Mouse (Mus musculus) CH12.LX (cell line): ENCODE measurements around the gene Rims4. TPM values are rescaled to one million over a fixed set of nuclear protein-coding genes. Genes with fewer than 3 reads are reported as not detected.

Source experiments
- DNase-seq: peaks from one replicate; pipeline ENCODE4 v3.0.0-alpha.2; 2013; ENCODE audit errors: extremely low read depth
- H3K27ac ChIP-seq: 2 replicates; pipeline ENCODE4 v1.5.1; 2012; ENCODE audit warnings: low read depth, mild to moderate bottlenecking, control low read depth, moderate library complexity; ENCODE audit not compliant: insufficient read depth
- H3K27me3 ChIP-seq: replicated peaks from 2 replicates; pipeline ENCODE3; 2012; ENCODE audit warnings: inconsistent platforms
- H3K36me3 ChIP-seq, 2 experiments: replicated peaks in 1 of 2; 2 replicates each; pipeline versions ENCODE3 to v1.6.1; 2012; ENCODE audit warnings: inconsistent platforms in 1 of 2, low read length in 1 of 2, mild to moderate bottlenecking in 1 of 2, mixed read lengths in 1 of 2, moderate library complexity in 1 of 2; ENCODE audit not compliant: control insufficient read depth in 1 of 2, insufficient read depth in 1 of 2
- H3K4me1 ChIP-seq, 2 experiments: 2 replicates each; pipeline ENCODE4 v1.6.1; 2012; ENCODE audit warnings: inconsistent platforms in 1 of 2, moderate library complexity in 1 of 2; ENCODE audit not compliant: insufficient read depth in 2 of 2, control insufficient read depth in 1 of 2
- H3K4me2 ChIP-seq: 2 replicates; pipeline ENCODE4 v1.6.1; 2012; ENCODE audit warnings: low read depth, mild to moderate bottlenecking, control low read depth; ENCODE audit not compliant: poor library complexity, insufficient read depth, severe bottlenecking
- H3K4me3 ChIP-seq, 3 experiments: fragments of 150-350 bp in 1 of 3; sonication (generic) in 1 of 3; replicated peaks in 1 of 3; 2 replicates each; pipeline versions ENCODE3 to v1.5.1; 2011 to 2012; ENCODE audit warnings: low read depth in 2 of 3, low read length in 2 of 3, mild to moderate bottlenecking in 2 of 3, moderate library complexity in 2 of 3, control low read depth in 1 of 3, improper control_type of control experiment in 1 of 3, inconsistent platforms in 1 of 3, mixed read lengths in 1 of 3; ENCODE audit not compliant: poor library complexity in 1 of 3
- H3K79me2 ChIP-seq: replicated peaks from 2 replicates; pipeline ENCODE4 v1.6.1; 2012; ENCODE audit warnings: mild to moderate bottlenecking, moderate library complexity; ENCODE audit not compliant: control insufficient read depth, poor library complexity, insufficient read depth, severe bottlenecking; ENCODE audit errors: extremely low read depth
- H3K9ac ChIP-seq: 2 replicates; pipeline ENCODE4 v1.6.1; 2012; ENCODE audit warnings: low read depth, mild to moderate bottlenecking, control low read depth, moderate library complexity; ENCODE audit not compliant: insufficient read depth
- H3K9me3 ChIP-seq: replicated peaks from 2 replicates; pipeline ENCODE3; 2012; ENCODE audit warnings: low read length, inconsistent platforms, mixed read lengths
- BHLHE40 ChIP-seq: IDR thresholded peaks from 2 replicates; pipeline ENCODE4 v1.6.1; 2011; ENCODE audit warnings: mild to moderate bottlenecking, low read depth, low read length, improper control_type of control experiment
- CHD1 ChIP-seq: IDR thresholded peaks from 2 replicates; pipeline ENCODE4 v1.6.1; 2012; ENCODE audit warnings: low read depth, low read length, improper control_type of control experiment, inconsistent platforms
- CHD2 ChIP-seq: IDR thresholded peaks from 2 replicates; pipeline ENCODE4 v1.6.1; 2011; ENCODE audit warnings: low read length, improper control_type of control experiment
- CTCF ChIP-seq, 2 experiments: IDR thresholded peaks in 1 of 2; conservative IDR thresholded peaks in 1 of 2; 2 replicates each; pipeline ENCODE4 v1.5.1; 2011 to 2012; ENCODE audit warnings: low read depth in 2 of 2, low read length in 2 of 2, improper control_type of control experiment in 1 of 2, inconsistent platforms in 1 of 2, mild to moderate bottlenecking in 1 of 2, moderate library complexity in 1 of 2
- E2F4 ChIP-seq: IDR thresholded peaks from 2 replicates; pipeline ENCODE4 v1.6.1; 2011; ENCODE audit warnings: low read depth, low read length, improper control_type of control experiment; ENCODE audit not compliant: insufficient replicate concordance
- ELF1 ChIP-seq: IDR thresholded peaks from 2 replicates; pipeline ENCODE4 v1.6.1; 2014; ENCODE audit warnings: low read depth, mild to moderate bottlenecking, inconsistent platforms, low read length, improper control_type of control experiment
- EP300 ChIP-seq: IDR thresholded peaks from 2 replicates; pipeline ENCODE4 v1.6.1; 2011; ENCODE audit warnings: low read length, improper control_type of control experiment
- ETS1 ChIP-seq: conservative IDR thresholded peaks from 2 replicates; pipeline ENCODE4 v1.6.1; 2012; ENCODE audit warnings: low read depth, mild to moderate bottlenecking, inconsistent platforms, low read length, improper control_type of control experiment, moderate library complexity
- GABPA ChIP-seq: IDR thresholded peaks from 2 replicates; pipeline ENCODE4 v1.6.1; 2012; ENCODE audit warnings: low read depth, low read length, improper control_type of control experiment, inconsistent platforms; ENCODE audit not compliant: insufficient replicate concordance
- HCFC1 ChIP-seq: IDR thresholded peaks from 2 replicates; pipeline ENCODE4 v1.6.1; 2012; ENCODE audit warnings: low read depth, mild to moderate bottlenecking, inconsistent platforms, low read length, improper control_type of control experiment
- IRF4 ChIP-seq: IDR thresholded peaks from 2 replicates; pipeline ENCODE4 v1.6.1; 2014; ENCODE audit warnings: low read depth, mild to moderate bottlenecking, inconsistent platforms, low read length, improper control_type of control experiment
- JUND ChIP-seq: conservative IDR thresholded peaks from 2 replicates; pipeline ENCODE4 v1.6.1; 2011; ENCODE audit warnings: low read depth, low read length, improper control_type of control experiment
- MAX ChIP-seq: IDR thresholded peaks from 2 replicates; pipeline ENCODE4 v1.6.1; 2011; ENCODE audit warnings: low read length, improper control_type of control experiment
- MAZ ChIP-seq: IDR thresholded peaks from 2 replicates; pipeline ENCODE4 v1.6.1; 2012; ENCODE audit warnings: low read depth, mild to moderate bottlenecking, inconsistent platforms, low read length, improper control_type of control experiment, moderate library complexity
- MYC ChIP-seq: IDR thresholded peaks from 2 replicates; pipeline ENCODE4 v1.6.1; 2011; ENCODE audit warnings: low read depth, mild to moderate bottlenecking, improper control_type of control experiment, low read length
- PAX5 ChIP-seq: IDR thresholded peaks from 2 replicates; pipeline ENCODE4 v1.6.1; 2012; ENCODE audit warnings: low read length, inconsistent platforms, mixed read lengths
- POLR2A ChIP-seq: IDR thresholded peaks from 2 replicates; pipeline ENCODE4 v1.6.1; 2011; ENCODE audit warnings: low read depth, mild to moderate bottlenecking, improper control_type of control experiment, low read length
- RAD21 ChIP-seq: IDR thresholded peaks from 2 replicates; pipeline ENCODE4 v1.6.1; 2011; ENCODE audit warnings: low read depth, mild to moderate bottlenecking, low read length, improper control_type of control experiment, moderate library complexity
- RCOR1 ChIP-seq: conservative IDR thresholded peaks from 2 replicates; pipeline ENCODE4 v1.6.1; 2012; ENCODE audit warnings: low read depth, mild to moderate bottlenecking, inconsistent platforms, low read length, improper control_type of control experiment
- SIN3A ChIP-seq: IDR thresholded peaks from 2 replicates; pipeline ENCODE4 v1.6.1; 2012; ENCODE audit warnings: low read length, improper control_type of control experiment, inconsistent platforms
- TCF12 ChIP-seq: IDR thresholded peaks from 2 replicates; pipeline ENCODE4 v1.6.1; 2014; ENCODE audit warnings: low read depth, mild to moderate bottlenecking, inconsistent platforms, low read length, improper control_type of control experiment
- UBTF ChIP-seq: IDR thresholded peaks from 2 replicates; pipeline ENCODE4 v1.6.1; 2012; ENCODE audit warnings: low read depth, mild to moderate bottlenecking, inconsistent platforms, low read length, improper control_type of control experiment, moderate library complexity
- USF1 ChIP-seq: IDR thresholded peaks from 2 replicates; pipeline ENCODE4 v1.6.1; 2014; ENCODE audit warnings: low read depth, mild to moderate bottlenecking, inconsistent platforms, low read length, improper control_type of control experiment
- USF2 ChIP-seq: conservative IDR thresholded peaks from 2 replicates; pipeline ENCODE4 v1.6.1; 2011; ENCODE audit warnings: low read depth, low read length, improper control_type of control experiment
- ZC3H11A ChIP-seq: IDR thresholded peaks from 2 replicates; pipeline ENCODE4 v1.6.1; 2012; ENCODE audit warnings: low read depth, mild to moderate bottlenecking, inconsistent platforms, low read length, improper control_type of control experiment
- ZKSCAN1 ChIP-seq: IDR thresholded peaks from 2 replicates; pipeline ENCODE4 v1.6.1; 2012; ENCODE audit warnings: low read depth, inconsistent platforms, low read length, improper control_type of control experiment, borderline replicate concordance
- ZMIZ1 ChIP-seq: IDR thresholded peaks from 2 replicates; pipeline ENCODE4 v1.6.1; 2012; ENCODE audit warnings: low read depth, mild to moderate bottlenecking, inconsistent platforms, low read length, improper control_type of control experiment
- ZNF384 ChIP-seq: IDR thresholded peaks from 2 replicates; pipeline ENCODE4 v1.6.1; 2012; ENCODE audit warnings: low read depth, low read length, improper control_type of control experiment, inconsistent platforms
- dilution Hi-C: fragments of 300-500 bp; cut with MboI; formaldehyde crosslinking; loops from 2 replicates; pipeline ENCODE4 v1.14.3; 2020; ENCODE audit warnings: low sequenced_read_pairs; ENCODE audit not compliant: extremely low pct_unique_long_range_greater_than_20kb, extremely low pct_ligation_motif_present
- in situ Hi-C: fragments of 300-500 bp; cut with MboI; formaldehyde crosslinking; loops from 3 replicates; pipeline ENCODE4 v1.14.3; 2019; ENCODE audit warnings: low sequenced_read_pairs, low pct_ligation_motif_present, low pct_unique_long_range_greater_than_20kb, mixed read lengths
- polyA plus RNA-seq: library from polyadenylated mRNA; unstranded; fragments of >175 nt; gene quantifications from 2 replicates; pipeline ENCODE4 v1.2.1, GENCODE M21; 2012; ENCODE audit warnings: low read depth; ENCODE audit not compliant: insufficient read length
- total RNA-seq, 2 experiments: library from RNA; depleted of rRNA; stranded (reverse); fragments of 300-350 nt in 1 of 2; fragments of >200 nt in 1 of 2; gene quantifications; 2 replicates each; pipeline ENCODE4 v1.2.3; 2012 to 2014

Gene Rims4
- total and polyA plus RNA-seq, 3 experiments: not detected

- H3K27me3 ChIP-seq: peaks cover 93% of the 10 kb centered on the region
These were observed 15.0 kb downstream of the Rims4 start for GRCm38 (mm10) chr2:163903461-163903860.

GRCm38 (mm10) chr2:163902448-163902847 lies 16.0 kb downstream of the Rims4 start:
- Histone ChIP-seq H3K36me3 (no peaks in the 10 kb centered on the region), H3K9ac (no peak overlapping the region), H3K79me2 (no peaks in the 10 kb centered on the region), H3K4me2 (no peak overlapping the region), H3K4me3 (no peak overlapping the region), H3K4me1 (no peaks in the 10 kb centered on the region), H3K27me3 (peaks cover 94% of the 10 kb centered on the region), H3K9me3 (no peaks in the 10 kb centered on the region), H3K27ac (no peak overlapping the region)
- in situ Hi-C loops (no loop called here), dilution Hi-C loops (no loop called here)
- DNase-seq: no peak
- no peak for TF ChIP-seq ETS1
- TF ChIP-seq RAD21: no peak
- TF ChIP-seq PAX5: no peak
- no peak for TF ChIP-seq POLR2A
- TF ChIP-seq RCOR1: no peak
- TF ChIP-seq UBTF: no peak
- TF ChIP-seq ZNF384: no peak
- no peak for TF ChIP-seq MAX
- no peak for TF ChIP-seq CTCF (conservative IDR thresholded peaks at IDR 0.05 in 1 of 2, IDR thresholded peaks at IDR 0.05 in 1 of 2; ENCODE audit: low read depth in 2 of 2, low read length in 2 of 2)
- no peak for TF ChIP-seq USF2
- TF ChIP-seq ZMIZ1: no peak
- no peak for TF ChIP-seq HCFC1
- no peak for TF ChIP-seq ZKSCAN1
- no peak for TF ChIP-seq BHLHE40
- TF ChIP-seq TCF12: no peak
- TF ChIP-seq ELF1: no peak
- no peak for TF ChIP-seq GABPA
- TF ChIP-seq EP300: no peak
- TF ChIP-seq IRF4: no peak
- no peak for TF ChIP-seq MYC

More at GRCm38 (mm10) chr2:163903461-163903860, 15.0 kb downstream of the Rims4 start:
- Histone ChIP-seq H3K27ac (no peak overlapping the region), H3K4me3 (no peak overlapping the region), H3K36me3 (no peaks in the 10 kb centered on the region), H3K9me3 (no peaks in the 10 kb centered on the region), H3K9ac (no peak overlapping the region), H3K79me2 (no peaks in the 10 kb centered on the region), H3K4me1 (no peaks in the 10 kb centered on the region), H3K4me2 (no peak overlapping the region)
- no peak for TF ChIP-seq ZMIZ1
- TF ChIP-seq CHD2: no peak
- no peak for TF ChIP-seq MYC
- no peak for TF ChIP-seq CHD1
- no peak for TF ChIP-seq ZC3H11A
- no peak for TF ChIP-seq EP300
- no peak for TF ChIP-seq SIN3A
- TF ChIP-seq E2F4: no peak
- TF ChIP-seq GABPA: no peak
- no peak for TF ChIP-seq USF2
- no peak for TF ChIP-seq JUND
- TF ChIP-seq USF1: no peak
- TF ChIP-seq UBTF: no peak
- no peak for TF ChIP-seq CTCF (conservative IDR thresholded peaks at IDR 0.05 in 1 of 2, IDR thresholded peaks at IDR 0.05 in 1 of 2; ENCODE audit: low read depth in 2 of 2, low read length in 2 of 2)
- no peak for TF ChIP-seq MAZ
- no peak for TF ChIP-seq POLR2A
- in situ Hi-C loops (no loop called here), dilution Hi-C loops (no loop called here)
- no peak for DNase-seq
